Mouse (Mus musculus) liver, adult (tissue): ENCODE measurements at regions not wholly inside any gene's neighbourhood (a gene's known extent, or its start where the extent isn't known, plus 50 kb on each side); places are given as distances from the start of the nearest gene placed in this dataset.

Experiments used
- GATA4 ChIP-seq: IDR thresholded peaks from 2 replicates; pipeline ENCODE4 v1.6.1; 2014; ENCODE audit warnings: mild to moderate bottlenecking, low read length; ENCODE audit not compliant: insufficient replicate concordance

DNA sequence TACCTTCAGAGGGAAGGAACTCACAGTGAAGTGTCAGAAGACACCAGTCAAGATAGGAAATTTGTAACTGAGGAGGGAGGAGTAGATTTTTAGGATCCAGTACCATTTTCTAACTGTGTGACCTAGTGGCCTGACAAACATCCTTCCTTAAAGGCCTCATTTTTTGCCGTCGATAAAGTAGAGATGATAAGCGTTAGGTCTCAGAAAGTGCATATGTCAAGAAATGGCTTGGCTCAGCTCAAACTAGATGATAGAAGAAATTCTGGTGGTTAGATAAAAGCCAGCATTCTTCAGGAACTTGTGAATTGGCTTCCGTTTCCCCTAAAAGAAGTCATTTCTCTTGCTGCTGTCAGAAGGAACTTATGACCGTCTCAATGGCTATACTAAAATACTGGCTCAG, 324.1 kb upstream of the Mpdz start:
- peak; percentile 94 for TF ChIP-seq GATA4

- no peak for TF ChIP-seq GATA4
These were observed 321.6 kb upstream of the Mpdz start for GRCm38 (mm10) chr4:81764026-81764867.

DNA sequence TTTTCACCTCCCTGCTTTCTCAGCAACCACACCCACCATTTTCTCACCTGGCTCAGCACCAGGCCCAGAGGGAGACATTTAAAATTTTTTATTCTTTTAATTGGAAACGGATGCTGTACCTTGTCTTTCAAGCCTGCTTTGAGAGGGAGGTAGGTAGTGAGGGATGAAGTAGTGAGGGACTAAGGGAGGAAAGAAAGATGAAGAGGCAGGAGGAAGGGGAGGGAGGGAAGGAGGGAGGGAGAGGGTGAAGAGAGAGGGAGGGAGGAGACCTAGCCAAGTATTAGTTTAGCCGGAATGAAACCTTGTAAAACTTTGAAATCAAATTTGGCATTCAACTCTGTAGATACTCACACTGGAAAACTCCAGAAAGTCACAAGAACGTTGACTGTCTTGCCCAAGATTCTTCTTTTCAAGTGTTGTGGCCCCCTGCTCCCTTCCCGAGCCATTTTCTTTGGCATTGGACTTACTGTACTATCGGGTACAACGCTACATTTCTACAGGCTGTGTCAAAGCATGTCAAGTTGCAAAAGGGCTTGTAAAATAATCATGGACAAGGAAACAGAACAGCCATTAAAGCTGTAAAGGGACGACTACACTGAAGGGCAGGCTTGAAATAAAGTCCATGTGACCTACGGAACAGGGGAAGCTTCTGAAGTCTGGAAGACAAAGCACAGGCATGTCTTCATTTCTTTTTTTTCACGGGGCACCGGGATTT, 320.9 kb upstream of the Mpdz start:
- TF ChIP-seq GATA4, result no peak

- TF ChIP-seq GATA4, result no peak
These were observed 320.1 kb upstream of the Mpdz start for GRCm38 (mm10) chr4:81762592-81763229.

GRCm38 (mm10) chr4:81757905-81758304, 315.3 kb upstream of the Mpdz start:
- TF ChIP-seq GATA4, result no peak

DNA sequence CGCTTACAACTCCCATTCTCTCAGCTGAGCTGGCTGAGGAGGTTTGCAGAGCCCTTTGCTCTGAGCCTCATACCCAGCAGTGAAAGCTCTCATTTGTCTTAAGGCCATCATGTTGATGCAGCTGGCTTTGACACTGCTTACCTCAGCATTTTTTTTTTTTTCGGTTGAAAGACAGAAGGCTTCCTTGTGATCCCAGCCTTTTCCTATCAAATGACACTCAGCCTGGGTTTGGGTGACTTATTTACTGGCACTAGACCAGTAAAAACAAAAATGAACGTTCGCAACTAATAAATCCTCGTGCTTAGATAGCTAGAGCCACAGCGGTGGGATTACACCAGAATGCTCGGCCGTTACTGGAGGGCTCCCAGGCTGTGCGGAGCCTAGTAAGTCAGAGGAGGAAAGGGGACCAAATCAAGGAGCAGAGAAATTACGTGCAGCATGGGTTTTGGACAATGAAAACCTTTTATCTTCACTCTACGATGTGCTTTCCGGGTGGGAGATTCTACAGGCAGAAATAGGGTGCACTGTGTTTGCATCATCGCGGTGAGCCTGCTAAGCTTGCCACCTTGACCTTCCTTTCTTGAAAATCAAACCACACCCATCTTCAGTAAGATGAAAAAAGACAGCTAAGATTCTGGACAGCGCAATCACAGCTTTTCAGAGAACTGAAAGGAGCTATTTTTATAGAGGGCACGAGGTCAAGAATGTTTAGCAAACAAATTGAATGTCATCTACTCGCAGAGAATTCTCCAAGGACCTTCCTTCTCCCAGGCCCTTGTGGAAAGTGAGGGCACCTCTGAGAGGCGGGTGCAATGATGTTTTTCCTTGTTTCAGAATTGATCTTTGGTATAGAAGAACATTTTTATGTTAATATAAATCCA, 302.3 kb upstream of the Mpdz start:
- TF ChIP-seq GATA4, result 0 out of 2 replicates have a peak, but pooled peaks have one; percentile 48

- TF ChIP-seq GATA4, result no peak
These were observed 301.5 kb upstream of the Mpdz start for GRCm38 (mm10) chr4:81743978-81744628.

GRCm38 (mm10) chr4:81742536-81743459, 300.2 kb upstream of the Mpdz start:
- peak; percentile 83 for TF ChIP-seq GATA4

GRCm38 (mm10) chr4:81734391-81734790, 291.8 kb upstream of the Mpdz start:
- TF ChIP-seq GATA4, result no peak

- TF ChIP-seq GATA4, result no peak
These were observed 287.8 kb upstream of the Mpdz start for GRCm38 (mm10) chr4:81730386-81730785.

DNA sequence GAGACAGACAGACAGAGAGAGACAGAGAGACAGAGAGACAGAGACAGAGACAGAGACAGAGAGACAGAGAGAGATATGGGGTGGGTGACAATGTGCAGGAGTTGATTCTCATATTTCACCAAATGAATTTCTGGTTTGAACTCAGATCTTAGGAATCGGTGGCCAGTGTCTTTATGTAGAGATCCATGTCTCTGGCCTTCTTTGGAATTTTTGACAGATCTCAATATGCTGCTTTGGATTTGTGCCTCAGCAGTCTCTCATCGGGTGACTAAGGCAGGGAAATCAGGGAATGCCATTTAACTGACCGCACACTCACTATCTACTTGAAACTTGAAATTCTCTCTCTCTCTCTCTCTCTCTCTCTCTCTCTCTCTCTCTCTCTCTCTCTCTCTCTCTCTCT, 286.3 kb upstream of the Mpdz start:
- no peak for TF ChIP-seq GATA4

GRCm38 (mm10) chr4:81727735-81728581, 285.3 kb upstream of the Mpdz start:
- 0 out of 2 replicates have a peak, but pooled peaks have one; percentile 14 for TF ChIP-seq GATA4
